Mouse (Mus musculus) forebrain, embryonic 16.5 days (tissue): Measurements from ENCODE around the gene Irf5. TPM values are rescaled to one million over a fixed set of nuclear protein-coding genes. Genes with fewer than 3 reads are reported as not detected.

ENCODE experiments used
- ATAC-seq: fragments of 200-750 bp; cut with Nextera tagmentation; 2 replicates; pipeline ENCODE4 v1.8.0; 2017; ENCODE audit warnings: mild to moderate bottlenecking, moderate library complexity
- H3K27ac ChIP-seq: fragments of 300-500 bp; sonication (generic); 2 replicates; pipeline ENCODE4 v1.5.1; 2014; ENCODE audit warnings: low read length, control low read depth
- H3K27me3 ChIP-seq: fragments of 300-500 bp; sonication (generic); replicated peaks from 2 replicates; pipeline ENCODE4 v1.6.1; 2014; ENCODE audit warnings: low read length; ENCODE audit not compliant: control insufficient read depth, insufficient read depth
- H3K36me3 ChIP-seq: fragments of 300-500 bp; sonication (generic); 2 replicates; pipeline ENCODE4 v1.6.1; 2014; ENCODE audit not compliant: control insufficient read depth, insufficient read depth
- H3K4me1 ChIP-seq: fragments of 300-500 bp; sonication (generic); replicated peaks from 2 replicates; pipeline ENCODE4 v1.6.1; 2014; ENCODE audit warnings: low read length; ENCODE audit not compliant: control insufficient read depth, insufficient read depth
- H3K4me2 ChIP-seq: fragments of 300-500 bp; sonication (generic); 2 replicates; pipeline ENCODE4 v1.6.1; 2014; ENCODE audit warnings: mild to moderate bottlenecking, low read length, control low read depth
- H3K4me3 ChIP-seq: fragments of 300-500 bp; sonication (generic); replicated peaks from 2 replicates; pipeline ENCODE4 v1.5.1; 2014; ENCODE audit warnings: mild to moderate bottlenecking, low read length, control low read depth
- H3K9ac ChIP-seq: fragments of 300-500 bp; sonication (generic); replicated peaks from 2 replicates; pipeline ENCODE4 v1.6.1; 2014; ENCODE audit warnings: low read depth, low read length, control low read depth
- H3K9me3 ChIP-seq: fragments of 300-500 bp; sonication (generic); 2 replicates; pipeline ENCODE4 v1.6.1; 2016; ENCODE audit warnings: low read length; ENCODE audit not compliant: control insufficient read depth
- WGBS: fragments of 180-500 bp; shearing (Covaris S2); extraction: QIAGEN DNeasy Blood & Tissue Kit; methylation state at CpG from one replicate; pipeline ENCODE4 v1.1.7; 2014; 5-methylcytosine and 5-hydroxymethylcytosine counted together
- polyA plus RNA-seq: library from polyadenylated mRNA; unstranded; fragments of >200 nt; fragmentation: Nextera tagmentation; extraction: Ambion mirVana; gene quantifications from 2 replicates; pipeline ENCODE4 v1.2.1, GENCODE M21; 2015

The Irf5 gene
- polyA plus RNA-seq, 1 experiment from 2014 or later: 1.5 TPM

- no peak overlapping the region for H3K4me2 ChIP-seq
- H3K9ac ChIP-seq: no peak overlapping the region
- no peak overlapping the region for H3K4me3 ChIP-seq
- no peak overlapping the region for H3K27ac ChIP-seq
- no peaks in the 10 kb centered on the region for H3K9me3 ChIP-seq
- peaks cover 17% of the 10 kb centered on the region for H3K27me3 ChIP-seq
- H3K4me1 ChIP-seq: no peaks in the 10 kb centered on the region
- no peaks in the 10 kb centered on the region for H3K36me3 ChIP-seq
- ATAC-seq: no peak
- 100% methylated on average over 1 of the region's 1 CpGs for WGBS
Measured at GRCm38 (mm10) chr6:29501599-29501998, 24.8 kb upstream of the Irf5 start.

GRCm38 (mm10) chr6:29505493-29505892 is 20.9 kb upstream of the Irf5 start:
- no peaks in the 10 kb centered on the region for H3K9me3 ChIP-seq
- WGBS: 91% methylated on average over 5 of the region's 5 CpGs
- H3K36me3 ChIP-seq: no peaks in the 10 kb centered on the region
- no peak overlapping the region for H3K27ac ChIP-seq
- H3K9ac ChIP-seq: no peak overlapping the region
- no peak overlapping the region for H3K4me2 ChIP-seq
- peaks cover 3% of the 10 kb centered on the region; the same call in 1 of the 2 replicates for H3K4me1 ChIP-seq
- no peak for ATAC-seq
- peaks cover 15% of the 10 kb centered on the region for H3K27me3 ChIP-seq
- H3K4me3 ChIP-seq: no peak overlapping the region

GRCm38 (mm10) chr6:29506834-29507233 is 19.6 kb upstream of the Irf5 start:
- H3K9ac ChIP-seq: no peak overlapping the region; the same call in 1 of the 2 replicates
- no peak overlapping the region for H3K27ac ChIP-seq
- peak overlapping the region; percentile 61 for H3K4me2 ChIP-seq
- H3K4me3 ChIP-seq: peak overlapping the region; percentile 53
- ATAC-seq: 0 out of 2 replicates have a peak, but pooled peaks have one; percentile 22
- H3K4me1 ChIP-seq: peaks cover 3% of the 10 kb centered on the region; the same call in 1 of the 2 replicates
- H3K9me3 ChIP-seq: no peaks in the 10 kb centered on the region
- WGBS: 21% methylated on average over 8 of the region's 8 CpGs
- no peaks in the 10 kb centered on the region for H3K36me3 ChIP-seq
- peaks cover 15% of the 10 kb centered on the region for H3K27me3 ChIP-seq

- peak within 1 kb of the TSS; percentile 61 for H3K4me2 ChIP-seq
- H3K4me1 ChIP-seq: peaks cover 3% of the 10 kb centered on the region; the same call in 1 of the 2 replicates
- no peaks in the 10 kb centered on the region for H3K36me3 ChIP-seq
- no peaks in the 10 kb centered on the region for H3K9me3 ChIP-seq
- under 1% methylated on average over 40 of the region's 47 CpGs for WGBS
- H3K27me3 ChIP-seq: peaks cover 15% of the 10 kb centered on the region
- ATAC-seq: peak; percentile 61
- H3K27ac ChIP-seq: no peak within 1 kb of the TSS
- H3K9ac ChIP-seq: peak within 1 kb of the TSS; percentile 61
- H3K4me3 ChIP-seq: peak within 1 kb of the TSS; percentile 53
Measured at GRCm38 (mm10) chr6:29507447-29508309, 18.7 kb upstream of the Irf5 start, which contains the start of gene Kcp. Gene Kcp, minus strand, starts transcription at chr6:29507952.

- no peak overlapping the region for H3K4me3 ChIP-seq
- no peaks in the 10 kb centered on the region for H3K9me3 ChIP-seq
- H3K27me3 ChIP-seq: peaks cover 15% of the 10 kb centered on the region
- no peak overlapping the region for H3K27ac ChIP-seq
- 37% methylated on average over 2 of the region's 2 CpGs for WGBS
- H3K9ac ChIP-seq: no peak overlapping the region
- H3K4me2 ChIP-seq: no peak overlapping the region
- H3K4me1 ChIP-seq: peaks cover 7% of the 10 kb centered on the region; the same call in 1 of the 2 replicates
- ATAC-seq: no peak
- H3K36me3 ChIP-seq: no peaks in the 10 kb centered on the region
Measured at GRCm38 (mm10) chr6:29509086-29509485, 17.3 kb upstream of the Irf5 start.

- peaks cover 4% of the 10 kb centered on the region; the same call in 1 of the 2 replicates for H3K4me1 ChIP-seq
- no peaks in the 10 kb centered on the region for H3K36me3 ChIP-seq
- peak overlapping the region; percentile 41 for H3K4me2 ChIP-seq
- 2% methylated on average over 11 of the region's 11 CpGs for WGBS
- H3K4me3 ChIP-seq: 0 out of 2 replicates have a peak overlapping the region, but pooled peaks have one; percentile 10
- no peaks in the 10 kb centered on the region for H3K9me3 ChIP-seq
- 0 out of 2 replicates have a peak overlapping the region, but pooled peaks have one; percentile 33 for H3K9ac ChIP-seq
- ATAC-seq: peak; percentile 40; the same call in 1 of the 2 replicates
- H3K27me3 ChIP-seq: peaks cover 7% of the 10 kb centered on the region; the same call in 1 of the 2 replicates
- H3K27ac ChIP-seq: no peak overlapping the region
Measured at GRCm38 (mm10) chr6:29513284-29513683, 13.1 kb upstream of the Irf5 start.

GRCm38 (mm10) chr6:29517139-29517538 is 9.3 kb upstream of the Irf5 start:
- H3K4me3 ChIP-seq: no peak overlapping the region
- H3K27ac ChIP-seq: no peak overlapping the region
- no peak for ATAC-seq
- H3K27me3 ChIP-seq: no peaks in the 10 kb centered on the region
- peaks cover 4% of the 10 kb centered on the region; the same call in 1 of the 2 replicates for H3K4me1 ChIP-seq
- H3K4me2 ChIP-seq: no peak overlapping the region
- no peaks in the 10 kb centered on the region for H3K9me3 ChIP-seq
- H3K9ac ChIP-seq: no peak overlapping the region
- 11% methylated on average over 5 of the region's 5 CpGs for WGBS
- no peaks in the 10 kb centered on the region for H3K36me3 ChIP-seq

- WGBS: 84% methylated on average over 6 of the region's 6 CpGs
Measured at GRCm38 (mm10) chr6:29522626-29523300, 3.7 kb upstream of the Irf5 start.

More at GRCm38 (mm10) chr6:29522626-29523300, 3.7 kb upstream of the Irf5 start:
- Histone ChIP-seq H3K4me1 (peaks cover 17% of the 10 kb centered on the region), H3K9ac (no peak overlapping the region), H3K27ac (no peak overlapping the region), H3K36me3 (no peaks in the 10 kb centered on the region), H3K4me2 (no peak overlapping the region), H3K9me3 (0 out of 2 replicates have a peak, but pooled peaks cover 4% of the 10 kb centered on the region), H3K27me3 (peaks cover 11% of the 10 kb centered on the region), H3K4me3 (no peak overlapping the region)
- no peak for ATAC-seq
